Mouse (Mus musculus) natural killer cell, adult 2 months (primary cell): Measurements from ENCODE around the gene B3galt1.

ENCODE experiments used
- DNase-seq, 2 experiments: peaks; one replicate each; pipeline ENCODE4 v3.0.0; 2022; ENCODE audit warnings: low spot score in 2 of 2

The B3galt1 gene

DNA sequence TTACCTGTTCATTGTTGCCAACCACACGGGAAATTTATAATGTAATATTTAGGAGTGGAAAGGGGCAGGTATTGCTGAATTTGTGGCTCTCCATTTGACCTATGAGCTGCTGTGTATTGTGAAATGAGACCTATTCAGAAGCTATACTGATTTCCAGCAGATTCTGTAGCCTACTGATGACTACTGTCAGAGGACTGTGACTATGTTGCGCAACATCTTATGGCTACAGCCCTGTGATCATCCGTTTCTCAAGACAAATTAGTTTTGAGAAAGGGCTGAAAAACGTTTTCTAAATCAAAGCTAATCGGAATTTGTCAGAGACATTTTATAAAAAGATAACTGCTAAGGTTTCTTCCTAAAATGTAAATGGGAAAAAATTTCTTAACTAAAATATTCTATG is 158.6 kb downstream of the B3galt1 start:
- DNase-seq = no peak

DNA sequence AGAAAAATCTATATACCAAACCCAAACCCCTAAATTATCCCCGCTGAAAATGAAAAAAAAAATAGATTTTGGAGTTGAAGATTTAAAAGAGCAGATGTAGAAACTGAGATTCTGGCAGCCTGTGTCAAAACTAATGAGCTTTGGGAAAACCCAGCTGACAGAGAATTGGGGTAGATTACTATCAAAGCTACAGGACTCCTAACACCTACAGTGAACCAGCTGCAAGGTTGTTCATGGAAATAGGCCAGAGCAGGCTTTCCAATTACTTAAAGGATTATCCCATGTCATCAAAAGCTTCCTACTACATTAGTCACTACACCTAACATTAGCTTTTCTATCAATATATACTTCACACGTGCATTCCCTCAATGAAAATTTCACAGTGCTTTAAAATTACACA is 165.1 kb downstream of the B3galt1 start:
- no peak for DNase-seq

DNA sequence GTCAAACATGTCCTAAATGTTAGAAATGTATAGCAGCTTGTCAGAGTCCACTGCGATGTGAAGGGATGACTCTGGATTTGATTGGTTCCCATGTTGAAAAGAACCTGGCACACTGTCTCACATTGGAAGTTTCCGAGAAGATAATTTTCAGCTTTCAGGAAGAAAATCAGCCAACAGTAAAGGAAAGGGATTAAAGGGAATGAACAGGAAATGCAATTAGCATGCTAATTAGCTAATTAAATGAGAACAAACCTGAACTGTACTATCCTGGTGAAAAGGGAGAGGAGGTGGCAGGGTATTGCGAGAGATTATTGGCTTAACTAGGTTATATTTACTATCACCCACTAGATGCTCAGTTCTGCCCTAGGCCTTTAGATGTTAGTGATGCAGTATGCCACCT is 185.9 kb downstream of the B3galt1 start:
- no peak for DNase-seq

DNA sequence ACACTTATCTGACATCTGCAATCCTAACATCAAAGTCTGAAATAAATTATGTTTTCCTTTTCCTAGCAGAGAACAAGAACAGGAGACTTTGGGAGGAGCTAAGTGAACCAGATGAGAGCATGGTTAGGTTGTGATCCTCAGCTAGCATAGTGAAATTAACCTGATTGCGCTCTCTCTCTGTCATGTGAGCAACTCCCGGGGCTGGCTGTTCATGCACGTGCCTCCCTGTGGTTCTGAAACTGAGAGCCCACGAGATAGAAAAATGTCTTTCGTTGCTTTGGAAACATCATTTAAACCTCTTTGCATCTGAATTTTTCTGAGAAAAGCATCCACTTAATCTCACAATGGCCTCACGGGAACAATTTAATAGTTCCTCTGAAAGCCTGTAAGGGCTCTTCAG is 190.8 kb downstream of the B3galt1 start:
- no peak for DNase-seq

DNA sequence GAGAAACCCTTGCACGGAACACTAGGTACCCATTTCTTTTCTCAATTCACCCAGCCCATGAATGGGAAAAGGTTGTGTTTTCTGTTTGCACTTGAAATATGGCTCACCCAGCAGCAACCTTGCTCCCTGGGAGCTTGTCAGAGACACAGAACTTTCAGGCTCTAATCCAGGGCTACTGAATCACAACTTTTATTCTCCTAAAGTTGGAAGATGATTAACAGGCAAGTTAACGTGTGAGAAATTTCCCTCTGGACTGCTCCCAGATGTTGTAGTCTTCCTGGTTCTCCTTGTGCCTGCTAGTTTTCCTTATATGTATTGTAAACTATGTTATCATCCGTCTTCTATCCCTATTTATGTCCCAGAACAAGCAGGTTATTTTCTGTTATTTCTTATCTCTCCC is 221.9 kb downstream of the B3galt1 start:
- no peak for DNase-seq

DNA sequence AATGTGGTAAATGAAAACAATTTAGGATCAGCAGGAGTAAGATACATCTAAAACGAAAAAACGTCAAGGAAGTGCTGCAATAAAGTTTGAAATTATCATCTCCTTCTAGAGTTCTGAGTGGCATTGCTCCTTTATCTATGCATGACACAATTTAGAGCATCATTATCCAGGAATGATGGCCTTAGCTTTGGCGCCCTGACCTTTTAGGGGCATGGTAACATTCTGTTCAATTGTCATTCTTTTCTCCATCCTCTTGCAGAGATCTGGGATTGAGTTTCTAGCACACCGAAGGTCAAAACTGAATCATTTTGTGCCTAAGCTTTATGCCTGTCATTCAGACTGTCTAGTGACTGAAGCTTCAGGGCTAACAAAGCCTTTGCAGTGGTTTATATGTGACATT is 231.9 kb downstream of the B3galt1 start:
- DNase-seq = no peak

DNA sequence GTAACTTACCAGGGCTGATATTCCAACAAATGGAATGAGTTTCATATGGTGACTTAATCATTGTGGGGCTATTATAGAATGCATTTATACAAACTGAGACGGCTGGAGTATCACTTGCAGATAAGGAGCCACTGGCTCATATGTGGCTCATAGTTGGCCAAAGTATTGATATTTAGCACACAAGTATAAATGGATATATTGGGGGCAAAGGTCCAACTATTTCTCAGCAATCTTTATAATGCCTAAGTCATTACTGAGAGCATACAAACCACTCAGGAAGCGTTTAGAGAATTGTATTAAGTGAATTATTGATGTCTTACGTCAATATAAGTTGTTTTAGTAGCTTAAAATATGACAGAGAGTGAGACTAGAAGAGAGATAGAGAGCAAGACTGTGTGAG is 234.3 kb downstream of the B3galt1 start:
- DNase-seq = no peak

DNA sequence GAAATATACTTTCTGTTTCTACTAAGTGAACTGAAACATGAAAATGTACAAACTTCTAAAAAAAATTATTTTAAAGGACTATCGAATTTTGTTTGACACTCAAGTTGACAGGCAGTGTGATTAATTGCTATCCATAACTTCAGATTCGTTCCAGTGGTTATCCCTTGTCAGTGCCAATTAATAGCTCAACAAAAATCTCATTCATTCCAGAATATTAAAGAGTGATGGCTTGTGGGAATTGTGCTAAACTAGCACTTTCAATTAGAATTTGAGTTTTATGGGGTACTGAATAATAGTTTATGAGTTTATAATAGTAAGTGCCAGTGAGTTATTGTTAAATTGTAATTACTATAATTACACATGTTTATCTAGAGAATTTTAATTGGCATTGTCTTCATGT is 250.5 kb downstream of the B3galt1 start:
- DNase-seq = no peak

DNA sequence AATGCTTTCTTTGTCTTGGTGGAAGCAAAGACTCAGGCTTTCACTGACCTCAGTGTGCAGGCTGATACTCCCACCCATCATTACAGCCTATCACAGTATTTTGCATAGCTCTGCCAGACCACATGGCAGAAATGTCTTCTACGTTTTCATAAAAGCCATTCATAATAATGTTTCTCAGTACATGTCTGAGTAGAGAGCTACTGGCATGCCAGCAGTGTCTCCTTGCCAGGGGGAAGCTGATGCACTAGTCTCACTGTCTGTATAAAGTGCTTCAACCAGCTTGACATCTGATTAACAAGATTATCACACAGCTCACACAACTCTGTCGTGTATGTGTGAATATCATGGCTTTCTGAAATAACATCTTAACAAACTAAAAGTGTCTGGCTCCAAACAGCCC is 252.3 kb downstream of the B3galt1 start:
- no peak for DNase-seq

DNA sequence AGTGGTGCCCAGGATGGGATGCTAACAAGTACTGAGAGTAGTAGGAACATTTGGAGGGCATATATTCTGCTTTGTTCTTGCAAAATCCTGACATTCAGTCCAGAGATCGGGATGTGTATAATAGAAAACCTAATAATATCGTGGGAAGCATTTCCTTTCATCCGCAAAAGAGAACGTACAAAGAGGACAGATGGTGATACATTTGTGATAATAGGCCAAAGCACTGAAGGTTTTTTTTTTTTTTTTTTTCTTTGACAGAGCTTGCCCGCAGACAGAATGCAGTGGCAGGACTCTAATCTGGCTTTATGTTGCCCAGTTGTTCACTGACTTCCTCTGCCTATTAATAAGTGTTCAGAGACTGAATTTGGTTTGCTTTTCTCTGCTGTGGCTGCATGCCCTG is 256.7 kb downstream of the B3galt1 start:
- no peak for DNase-seq

DNA sequence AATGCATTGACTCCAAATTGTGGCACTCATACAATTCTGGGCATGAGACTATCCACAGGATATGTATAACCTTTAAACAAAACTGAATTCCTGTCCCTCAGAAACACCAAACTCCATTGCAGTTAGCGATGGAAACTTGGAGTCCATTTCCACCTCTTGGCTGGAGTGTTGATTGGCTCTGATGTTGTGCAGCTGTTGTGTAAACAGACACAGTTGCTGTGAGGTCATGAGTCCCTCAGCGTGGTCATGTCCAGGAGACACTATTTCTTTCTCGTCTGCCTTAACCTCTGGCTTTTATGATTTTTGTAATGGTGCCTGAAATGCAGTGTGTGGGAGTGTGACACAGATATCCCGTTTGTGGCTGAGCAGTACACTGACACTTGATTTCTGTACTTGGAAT is 262.0 kb downstream of the B3galt1 start:
- DNase-seq = no peak

DNA sequence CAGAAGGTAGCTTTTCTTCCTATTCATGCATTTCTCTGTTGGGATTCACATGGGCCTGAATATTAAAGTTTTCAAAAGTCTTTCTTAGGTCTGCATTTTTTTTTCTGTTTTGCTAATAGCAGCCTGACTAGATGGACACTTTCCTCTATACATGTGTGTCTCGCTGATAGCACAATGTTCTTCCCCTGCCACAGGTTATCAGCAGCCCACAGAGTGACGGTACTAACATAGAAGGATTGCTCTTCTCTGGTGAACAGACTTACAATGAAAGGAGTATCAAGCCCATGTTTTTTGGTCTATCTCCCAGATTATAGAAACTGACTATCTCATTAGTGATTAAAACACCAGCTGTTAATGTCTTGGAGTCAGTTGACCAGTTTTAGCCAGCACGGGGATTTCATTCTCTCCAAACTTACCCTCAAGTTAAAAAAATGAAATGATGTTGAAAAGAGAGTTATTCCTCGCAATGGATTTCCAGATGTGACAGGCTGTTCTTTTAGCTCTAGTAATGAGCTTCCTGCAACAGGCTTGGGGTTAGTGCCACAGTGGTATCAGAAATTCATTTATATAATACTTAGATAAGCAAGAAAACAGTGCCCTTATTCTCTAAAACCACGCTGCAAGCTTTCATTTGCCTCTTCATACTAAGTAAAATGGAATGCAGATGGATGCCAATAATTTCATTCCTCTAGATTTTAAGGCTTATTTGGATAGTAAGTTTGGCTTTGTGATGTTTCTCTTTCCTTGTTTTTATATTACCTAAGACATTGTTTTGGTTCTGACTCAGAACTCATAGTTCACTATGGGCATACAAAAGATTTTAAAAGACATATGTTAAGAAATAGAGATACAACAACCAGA is 263.6 kb downstream of the B3galt1 start:
- no peak for DNase-seq

DNA sequence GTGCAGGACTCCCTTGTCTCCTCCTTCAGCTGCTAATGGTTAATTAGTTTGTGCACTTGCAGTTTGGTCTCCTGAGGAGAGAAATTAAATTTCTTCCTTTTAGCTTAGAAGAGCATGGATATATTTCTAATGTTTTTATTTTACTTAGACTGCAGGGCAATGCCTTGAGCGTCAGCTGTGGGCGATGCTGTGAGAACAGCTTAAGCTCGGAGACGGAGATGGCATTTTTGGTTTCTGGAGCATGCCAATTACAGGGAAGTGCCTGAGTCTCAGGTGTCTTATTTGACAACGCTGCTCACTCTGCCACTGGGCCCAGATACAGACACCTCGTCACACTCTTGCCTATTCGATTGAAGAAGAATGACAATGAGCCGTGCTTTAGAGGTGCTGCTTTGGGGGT is 282.1 kb downstream of the B3galt1 start:
- DNase-seq = no peak

DNA sequence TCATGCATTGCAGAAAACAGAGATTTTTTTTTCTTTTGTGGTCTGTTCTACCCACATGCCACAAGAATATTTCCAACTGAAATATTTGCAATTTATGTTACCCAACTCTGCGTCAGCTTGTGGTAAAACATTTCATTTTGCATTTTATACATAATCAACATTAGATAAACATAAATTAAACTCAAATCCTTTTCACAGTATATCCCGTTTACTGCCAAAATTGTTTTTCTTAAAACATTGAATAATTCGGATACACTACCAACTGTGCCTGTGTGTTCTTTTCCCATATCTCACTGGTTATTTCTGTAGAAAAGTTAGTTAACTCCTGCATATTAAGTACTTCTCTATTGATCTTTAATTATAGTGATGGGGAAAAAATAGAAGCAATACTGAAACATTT is 285.1 kb downstream of the B3galt1 start:
- DNase-seq = no peak

DNA sequence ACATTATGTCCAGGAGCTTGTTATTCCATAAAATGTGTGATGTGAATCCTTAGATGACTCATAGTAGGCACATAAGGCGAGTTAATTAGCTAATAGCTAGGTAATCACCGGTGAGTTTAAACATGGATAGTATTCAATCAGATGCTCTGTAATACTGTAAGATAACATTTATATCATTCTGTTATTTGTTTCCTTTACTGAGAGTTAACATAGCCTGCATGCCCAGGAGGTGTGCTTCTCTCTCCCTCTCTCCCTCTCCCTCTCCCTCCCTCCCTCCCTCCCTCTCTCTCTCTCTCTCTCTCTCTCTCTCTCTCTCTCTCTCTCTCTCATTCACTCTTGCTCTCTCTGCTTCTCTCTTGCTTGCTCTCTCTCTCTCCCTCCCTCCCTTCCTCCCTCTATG is 292.7 kb downstream of the B3galt1 start:
- DNase-seq = no peak

DNA sequence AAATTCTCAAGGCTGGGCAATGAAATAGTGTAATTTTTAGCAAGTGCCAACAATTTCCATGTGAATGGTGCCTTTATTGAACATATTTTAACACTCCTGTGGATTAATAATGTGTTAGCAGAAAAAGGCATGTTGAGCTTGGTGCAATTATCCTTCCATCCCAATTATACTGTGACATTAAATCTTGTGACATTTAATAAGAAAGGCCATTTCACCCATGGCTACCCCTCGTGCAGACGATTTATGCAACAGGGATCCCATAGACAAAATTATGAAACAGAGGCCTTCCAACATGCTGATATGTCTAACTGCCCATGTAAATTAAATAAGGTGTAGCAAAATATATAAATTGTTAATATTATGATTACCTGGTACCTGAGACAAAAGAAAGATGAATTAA is 293.3 kb downstream of the B3galt1 start:
- no peak for DNase-seq

DNA sequence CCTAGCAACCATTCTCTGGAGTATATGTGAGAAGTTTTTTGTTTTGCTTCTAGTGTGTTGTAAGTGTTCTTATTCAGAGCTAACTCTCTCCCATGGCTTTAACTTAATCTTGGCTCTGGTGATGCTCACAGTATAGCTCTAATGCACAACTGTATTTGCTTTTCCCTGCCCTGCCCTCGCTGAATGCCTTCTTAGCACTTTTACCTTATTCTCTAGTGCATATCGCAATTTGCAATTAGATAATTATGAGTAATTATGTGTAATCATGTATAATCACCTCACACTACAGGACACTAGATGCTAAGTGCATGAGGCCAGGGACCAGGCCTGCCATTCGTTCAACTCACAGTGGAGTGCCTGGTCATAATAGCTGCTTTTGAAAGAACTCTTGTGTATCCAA is 307.7 kb downstream of the B3galt1 start:
- no peak for DNase-seq

DNA sequence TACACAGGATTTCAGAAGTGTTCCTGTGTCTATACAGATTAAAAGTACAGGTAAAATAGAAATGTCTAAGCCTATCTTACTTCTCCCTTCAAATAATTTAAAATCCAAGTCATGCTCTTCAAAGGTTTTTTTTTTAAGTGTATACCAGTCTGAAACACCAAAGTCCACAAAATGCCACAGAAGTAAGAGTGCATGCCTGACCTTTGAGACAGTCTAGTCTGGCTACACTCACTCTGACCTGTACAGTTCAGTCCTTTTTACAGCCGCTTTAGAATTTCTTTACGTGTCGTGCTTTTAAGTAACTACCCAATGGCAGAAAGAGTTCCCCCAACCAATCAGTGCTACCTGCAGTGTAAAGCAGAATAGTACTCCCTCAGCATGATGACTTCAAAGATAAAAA is 314.2 kb downstream of the B3galt1 start:
- DNase-seq = no peak

DNA sequence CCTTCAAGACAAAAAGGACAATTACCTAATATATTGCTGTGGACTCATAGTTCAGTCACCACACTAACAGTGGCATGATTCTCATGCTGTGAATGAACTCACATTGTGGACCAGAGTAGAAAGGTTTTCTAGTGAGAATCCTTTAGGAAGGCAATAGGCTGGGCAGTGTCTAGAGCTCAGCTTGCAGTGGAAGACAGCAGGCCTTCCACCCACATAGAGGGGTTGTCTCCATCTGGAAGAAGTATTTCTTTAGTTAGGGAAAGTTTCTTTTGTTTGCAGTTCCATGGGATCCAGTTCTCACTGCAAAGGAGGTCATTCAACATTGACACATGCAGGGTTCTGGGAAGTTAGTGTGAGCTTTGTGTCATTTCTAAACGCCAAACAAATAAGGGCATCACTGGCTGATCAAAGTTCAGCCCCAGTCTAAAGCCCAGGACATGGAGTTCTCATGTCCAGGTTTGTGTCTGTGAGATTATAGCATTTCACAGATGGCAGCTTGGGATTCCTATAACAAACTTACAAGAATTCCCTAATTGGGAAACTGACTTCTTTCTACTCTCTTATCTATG is 316.1 kb downstream of the B3galt1 start:
- no peak for DNase-seq

DNA sequence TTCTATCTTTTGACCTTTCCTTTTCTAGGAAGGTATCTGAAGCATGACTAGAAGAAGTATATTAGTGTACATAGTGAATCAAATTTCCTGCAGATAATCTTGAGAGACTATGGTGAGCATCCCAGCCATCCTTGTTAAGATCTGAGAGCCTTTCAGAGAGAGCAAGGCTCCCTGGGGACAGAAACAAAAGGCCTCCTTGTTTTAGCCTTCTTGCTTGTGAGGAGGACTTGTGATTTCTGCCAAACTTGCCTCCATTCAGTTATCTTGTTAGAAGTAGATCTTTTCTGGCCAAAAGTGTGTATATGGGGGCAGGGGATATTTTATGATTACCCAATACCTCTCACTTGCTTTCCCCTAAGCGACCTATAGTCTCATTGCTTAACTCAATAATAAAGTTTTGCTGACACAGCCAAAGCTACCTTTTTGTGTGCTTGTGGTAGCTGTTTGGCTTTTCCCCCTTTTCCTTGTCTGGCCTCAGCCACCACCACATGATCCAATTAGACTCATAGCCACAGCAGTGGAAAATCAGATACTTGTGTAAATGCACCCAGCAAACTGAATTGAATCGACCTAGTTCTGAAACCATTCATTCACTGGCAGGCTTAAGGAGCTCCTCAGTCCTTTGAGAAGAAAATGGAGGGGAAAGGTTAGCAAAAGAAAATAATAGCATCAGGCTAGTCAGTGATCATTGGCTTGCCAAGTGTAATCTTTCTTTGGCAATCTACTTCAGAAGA is 332.5 kb downstream of the B3galt1 start:
- DNase-seq = no peak

DNA sequence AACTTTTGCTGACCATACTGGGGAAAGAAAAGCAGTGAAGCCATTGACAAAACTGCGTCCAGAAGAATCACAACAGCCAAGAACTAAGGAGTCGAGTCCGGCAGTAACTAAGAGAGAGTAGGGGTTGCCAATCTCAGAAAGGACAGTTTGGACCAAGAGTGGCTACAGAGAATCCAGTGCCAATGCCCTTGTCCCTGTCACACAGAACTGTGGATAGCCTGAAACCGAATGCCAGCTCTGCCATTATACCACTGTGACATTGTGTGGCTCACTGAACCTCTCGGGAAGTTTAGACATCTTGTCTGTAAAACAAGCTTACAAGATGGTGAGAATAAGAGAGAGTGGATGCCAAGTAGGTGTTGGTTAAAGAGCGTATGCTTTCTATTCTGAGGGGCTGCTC is 335.9 kb downstream of the B3galt1 start:
- DNase-seq = no peak

DNA sequence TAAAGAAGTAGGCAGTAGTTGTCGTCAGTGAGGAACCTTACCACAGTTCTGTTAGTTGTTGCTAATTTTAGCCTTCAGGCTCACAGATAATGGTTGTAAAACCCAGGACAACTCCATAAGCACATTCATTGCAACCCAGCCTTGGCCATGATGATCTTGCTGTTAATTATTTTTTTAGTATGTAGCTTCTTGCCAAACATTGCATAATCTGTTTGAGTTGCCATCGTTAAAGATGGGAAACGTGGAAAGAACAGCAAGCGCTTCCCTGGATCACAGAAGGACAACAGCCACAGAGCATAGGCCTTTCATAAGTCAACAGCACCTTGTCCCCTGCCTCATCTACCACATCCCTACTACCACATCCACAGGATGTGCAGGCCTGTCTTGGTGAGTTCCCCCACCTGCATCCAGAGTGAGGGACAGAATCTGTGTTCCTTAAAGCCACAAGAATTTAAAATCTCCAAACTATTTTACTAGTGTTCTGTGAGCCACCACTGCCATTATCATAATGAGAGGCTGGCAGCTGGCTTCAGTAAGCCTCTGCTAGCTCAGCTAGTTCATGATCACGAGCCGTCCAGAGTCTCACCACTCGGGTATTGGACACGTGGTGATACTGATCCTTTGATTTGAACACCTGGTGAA is 337.1 kb downstream of the B3galt1 start:
- no peak for DNase-seq

DNA sequence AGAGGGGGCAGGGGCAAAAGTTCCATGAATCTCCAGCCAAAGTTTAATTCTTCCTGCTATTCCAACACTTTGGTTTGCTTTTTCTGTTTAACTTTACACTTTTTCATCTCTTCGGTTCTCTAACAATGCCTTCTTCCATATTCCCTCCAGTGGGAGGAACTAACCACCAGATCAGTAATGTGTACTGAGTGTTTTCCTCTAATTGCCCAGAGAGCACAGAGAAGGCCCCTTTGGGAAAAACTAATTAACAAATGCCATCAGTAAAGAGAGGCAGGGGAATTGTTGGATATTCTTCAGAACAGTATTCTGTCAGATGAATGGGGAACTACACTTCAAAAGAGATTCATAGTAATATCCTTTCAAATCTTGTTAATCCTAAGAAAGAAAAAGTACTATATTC is 338.1 kb downstream of the B3galt1 start:
- no peak for DNase-seq
